Mouse (Mus musculus): ENCODE measurements at regions not wholly inside any gene's neighbourhood (a gene's known extent, or its start where the extent isn't known, plus 50 kb on each side); places are given as distances from the start of the nearest gene placed in this dataset.

GRCm38 (mm10) chr11:45790504-45790903 lies 61.3 kb upstream of the Clint1 start:
- TF ChIP-seq CTCF (IDR thresholded peaks at IDR 0.05; ENCODE audit: borderline replicate concordance, insufficient read depth, low read depth, low read length) (no peak), POLR2A (IDR thresholded peaks at IDR 0.05; ENCODE audit: borderline replicate concordance, insufficient read depth, low read length) (no peak)

All from cerebellum, adult 2 months (tissue).